Mouse (Mus musculus) liver, adult 10 weeks (tissue): ENCODE results near the gene Ier5l. TPM values are rescaled to one million over a fixed set of nuclear protein-coding genes. Genes with fewer than 3 reads are reported as not detected.

ENCODE experiments used
- polyA plus RNA-seq: library from polyadenylated mRNA; stranded (reverse); fragments of 350-450 nt; fragmentation: Illumina TruSeq; extraction: RNeasy Lipid Tissue Mini Kit (QIAGEN cat#74804); gene quantifications from one replicate; pipeline ENCODE4 v1.2.3, GENCODE M21; 2014; ENCODE audit warnings: low read depth, low replicate concordance

Gene Ier5l
- polyA plus RNA-seq, result not detected

DNA sequence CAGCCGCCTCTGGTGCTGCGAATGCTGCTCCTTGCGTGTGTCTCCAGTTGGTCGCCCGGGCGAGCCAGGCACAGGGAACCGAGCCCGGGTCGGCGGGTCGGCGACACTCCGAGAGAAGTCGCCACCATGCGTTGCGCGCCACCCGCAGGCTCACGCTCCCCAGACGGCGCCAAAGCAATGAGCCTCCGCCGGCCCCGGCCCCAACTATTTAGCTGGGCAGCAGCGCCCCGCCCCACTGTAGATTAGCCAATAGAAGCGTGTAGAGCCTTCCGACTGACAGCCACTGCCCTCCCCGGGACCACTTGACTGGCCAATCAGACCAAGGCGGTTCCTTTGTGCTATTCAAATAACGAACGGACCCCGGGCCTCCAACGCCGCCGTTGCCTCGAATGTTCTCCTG is at the start of gene Ier5l:
Gene Ier5l (minus strand): TSS at position 181 of the 400 bp plus-strand sequence.

Other genes with a start within 250 kb of the Ier5l start
- 3.3 TPM for gene Lrrc8a, start 236.5 kb downstream of the Ier5l start, polyA plus RNA-seq
- gene Gm28035, start 233.7 kb downstream of the Ier5l start, polyA plus RNA-seq, result 0.26 TPM
- gene Phyhd1, start 208.0 kb downstream of the Ier5l start, polyA plus RNA-seq, result 72.7 TPM
- gene Gm28038, start 193.2 kb downstream of the Ier5l start, polyA plus RNA-seq, result not detected
- gene Dolk, start 187.9 kb downstream of the Ier5l start, polyA plus RNA-seq, result 5.8 TPM
- 1.1 TPM for gene Nup188, start 187.8 kb downstream of the Ier5l start, polyA plus RNA-seq
- 1.8 TPM for gene Sh3glb2, start 114.9 kb downstream of the Ier5l start, polyA plus RNA-seq
- gene Miga2, start 110.0 kb downstream of the Ier5l start, polyA plus RNA-seq, result 2.6 TPM
- gene Dolpp1, start 82.0 kb downstream of the Ier5l start, polyA plus RNA-seq, result 1.2 TPM
- 7.4 TPM for gene Crat, start 58.4 kb downstream of the Ier5l start, polyA plus RNA-seq
- 3.8 TPM for gene Ptpa, start 58.2 kb downstream of the Ier5l start, polyA plus RNA-seq
- gene Cstad, start 120.8 kb upstream of the Ier5l start, polyA plus RNA-seq, result not detected